Mouse (Mus musculus): ENCODE results near the gene Olfr1225. TPM values are rescaled to one million over a fixed set of nuclear protein-coding genes. Genes with fewer than 3 reads are reported as not detected.
"Not testable (repeated sequence)": the region's sequence is repeated elsewhere in the genome, so short reads cannot be mapped to it uniquely, and the experiment has no call there.

The Olfr1225 gene
- not detected for total RNA-seq (2021)

DNA sequence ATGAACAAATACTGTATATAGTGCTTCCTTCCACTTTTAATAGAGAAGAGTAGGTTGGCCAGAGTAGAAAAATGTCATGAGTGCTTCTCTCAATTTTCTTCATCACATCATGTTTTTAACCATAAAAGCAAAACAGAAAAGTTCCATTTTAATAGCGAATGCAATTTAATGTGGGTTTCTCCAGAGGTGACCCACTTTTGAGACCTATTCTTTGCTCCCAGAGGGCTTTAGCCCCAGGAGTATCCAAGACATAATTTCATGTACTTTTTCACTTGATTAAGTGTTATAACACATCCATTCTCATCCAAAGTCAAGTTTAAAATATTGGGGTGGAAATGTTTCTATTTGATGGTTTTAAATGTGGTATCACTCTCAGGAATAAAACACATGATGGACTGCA is at the start of gene Olfr1225:
Gene Olfr1225 (minus strand): TSS at position 101 of the 400 bp plus-strand sequence.
- intact Hi-C loops (cut with DNase I), result no loop called here
- DNase-seq, result no peak

DNA sequence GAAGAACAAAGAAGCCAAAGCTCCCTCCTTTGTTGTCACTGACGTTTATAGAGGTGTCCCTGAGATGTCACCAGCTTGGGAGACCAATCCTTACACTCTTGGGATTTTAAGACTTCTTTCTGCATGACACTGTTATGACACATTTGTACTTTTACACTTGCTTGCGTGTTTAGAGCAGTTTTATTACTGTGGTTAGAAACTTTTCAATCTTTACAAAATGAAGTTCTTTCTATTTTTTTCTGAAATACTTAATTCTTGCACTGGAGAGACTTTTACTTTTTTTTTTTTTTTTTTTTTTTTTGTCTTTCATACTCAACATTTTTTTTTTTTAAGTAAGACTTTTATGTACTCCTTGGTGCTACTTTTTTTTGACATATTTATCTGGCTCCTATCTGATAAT is 25.5 kb upstream of the Olfr1225 start, which contains the start of gene Olfr1226:
Gene Olfr1226 (minus strand): TSS at position 101 of the 400 bp plus-strand sequence.
- DNase-seq, result no peak
- intact Hi-C loops (cut with DNase I), result no loop called here

DNA sequence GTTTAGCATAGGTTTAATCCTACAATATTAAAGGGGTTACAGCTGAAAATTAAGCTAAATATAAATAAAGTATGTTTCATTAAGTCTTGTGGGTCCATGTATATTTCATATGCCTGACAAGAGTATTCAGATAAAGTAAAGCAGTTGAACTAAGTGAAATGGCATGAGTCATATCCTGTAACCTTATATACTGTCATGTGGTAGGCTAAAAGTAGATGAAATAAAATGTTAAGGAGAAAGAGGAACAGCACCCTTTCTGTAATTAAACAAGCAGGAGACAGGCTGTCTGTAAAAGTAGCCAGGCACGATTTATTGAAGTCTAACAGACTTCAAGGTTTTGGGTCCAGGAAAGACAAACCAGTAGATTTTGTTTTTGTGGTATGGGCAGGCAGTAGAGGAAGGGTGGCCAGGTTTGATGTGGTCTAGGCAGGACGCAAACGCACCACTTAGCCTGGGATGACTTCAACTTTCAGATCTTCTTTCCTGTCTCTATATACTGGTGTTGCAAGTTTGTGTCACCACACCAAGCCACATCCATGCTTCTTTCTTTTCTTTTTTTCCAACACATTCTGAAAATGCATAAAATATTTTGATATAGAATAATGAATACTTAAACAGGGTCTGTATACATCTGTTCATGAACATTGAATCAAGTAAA is 22.0 kb upstream of the Olfr1225 start:
- intact Hi-C loops (cut with DNase I), result no loop called here
- no peak for DNase-seq

DNA sequence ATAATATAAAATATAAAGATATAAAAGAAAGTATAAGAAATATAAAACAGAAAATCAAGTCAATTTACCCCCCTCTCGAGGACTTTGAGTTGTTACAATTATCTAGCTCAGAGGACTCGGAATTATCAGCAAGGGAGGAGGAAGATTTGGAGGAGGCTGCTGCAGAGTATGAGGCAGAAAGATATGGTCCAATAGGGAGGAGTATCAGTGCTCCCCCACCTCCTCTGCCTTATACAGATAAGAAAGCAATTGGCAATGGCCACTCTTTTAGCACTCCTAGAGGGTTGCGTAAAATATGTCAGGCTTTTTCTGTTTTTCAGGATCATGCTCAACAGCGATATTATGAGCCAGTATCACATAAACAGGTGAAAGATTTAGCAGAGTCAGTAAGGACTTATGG is 9.8 kb downstream of the Olfr1225 start:
- DNase-seq; intact Hi-C loops (cut with DNase I): not testable (repeated sequence)

DNA sequence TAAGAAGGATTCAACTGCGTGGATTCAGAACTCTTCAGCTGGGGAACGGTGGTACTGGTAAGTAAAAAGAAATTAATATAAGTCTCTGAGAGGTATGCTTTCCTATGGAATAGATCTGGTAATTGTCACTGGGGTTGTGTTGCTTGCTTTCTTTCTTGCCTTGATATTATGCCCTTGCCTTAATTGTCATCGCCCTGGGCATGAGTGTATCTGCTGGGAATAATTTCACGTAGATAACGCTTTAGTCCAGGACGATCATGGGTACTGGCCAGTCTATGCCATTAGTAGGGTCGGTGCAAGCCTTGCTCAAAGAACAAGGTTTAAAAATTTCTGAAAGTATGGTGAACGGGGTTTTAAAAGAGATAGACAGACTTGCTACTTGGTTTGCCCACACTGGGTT is 10.5 kb downstream of the Olfr1225 start, which contains the start of gene Olfr1224-ps1:
Gene Olfr1224-ps1 (minus strand): TSS at position 101 of the 400 bp plus-strand sequence.
- intact Hi-C loops (cut with DNase I); DNase-seq: not testable (repeated sequence)

DNA sequence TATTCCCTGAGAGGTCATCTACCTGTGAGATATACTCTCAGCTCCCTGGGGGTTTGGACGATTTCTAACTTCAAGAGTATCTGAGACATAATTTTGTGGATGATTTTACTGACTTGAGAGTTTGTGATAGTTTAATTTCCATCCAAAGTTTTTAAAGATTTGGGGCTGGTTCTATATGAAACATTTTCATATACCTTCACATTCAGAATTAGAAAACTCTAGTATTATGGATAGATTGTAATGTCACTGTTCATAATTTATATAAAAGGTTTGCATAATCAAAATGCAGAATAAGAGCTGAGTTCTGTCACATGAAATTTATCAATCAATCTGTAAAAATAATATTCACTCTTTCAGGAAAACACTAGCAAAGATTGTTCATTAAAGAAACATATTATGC is 23.0 kb downstream of the Olfr1225 start, which contains the start of gene Olfr1223:
Gene Olfr1223 (minus strand): TSS at position 101 of the 400 bp plus-strand sequence.
- intact Hi-C loops (cut with DNase I), result no loop called here
- no peak for DNase-seq

DNA sequence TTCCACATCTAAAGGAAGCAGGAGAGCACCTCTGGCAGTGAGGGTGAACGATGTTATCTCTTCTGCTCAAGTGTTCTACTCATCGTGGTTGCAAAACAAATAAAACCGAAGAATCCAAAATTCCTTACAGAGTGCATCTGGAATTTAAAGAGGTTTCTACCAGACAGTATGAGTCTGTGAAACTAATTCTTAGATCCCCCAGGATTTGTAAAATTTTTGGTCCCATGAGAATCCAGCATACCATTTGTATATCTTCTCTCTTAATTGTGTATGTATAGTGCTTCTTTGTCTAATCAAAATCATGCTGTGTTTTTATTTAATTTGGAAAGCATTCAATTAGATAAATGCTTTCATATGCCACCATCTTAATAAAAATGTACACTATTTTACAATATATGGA is 41.5 kb downstream of the Olfr1225 start, which contains the start of gene Olfr1222:
Gene Olfr1222 (minus strand): TSS at position 101 of the 400 bp plus-strand sequence.
- intact Hi-C loops (cut with DNase I), result no loop called here

More for the DNA sequence above, 41.5 kb downstream of the Olfr1225 start, which contains the start of gene Olfr1222:
- DNase-seq, result no peak

Other genes starting within 250 kb of the Olfr1225 start
- not detected for gene Olfr1211, start 236.6 kb downstream of the Olfr1225 start, total RNA-seq (2021)
- not detected for gene Olfr1212, start 220.7 kb downstream of the Olfr1225 start, total RNA-seq (2021)
- not detected for gene Gm13762, start 194.4 kb downstream of the Olfr1225 start, total RNA-seq (2021)
- gene Olfr1214, start 182.0 kb downstream of the Olfr1225 start, total RNA-seq (2021), result not detected
- not detected for gene Olfr1215, start 167.7 kb downstream of the Olfr1225 start, total RNA-seq (2021)
- not detected for gene Olfr1216, start 156.3 kb downstream of the Olfr1225 start, total RNA-seq (2021)
- not detected for gene Olfr1217, start 142.6 kb downstream of the Olfr1225 start, total RNA-seq (2021)
- gene Olfr1218, start 113.5 kb downstream of the Olfr1225 start, total RNA-seq (2021), result not detected
- gene Olfr1219, start 91.2 kb downstream of the Olfr1225 start, total RNA-seq (2021), result not detected
- not detected for gene Olfr1220, start 67.8 kb downstream of the Olfr1225 start, total RNA-seq (2021)
- not detected for gene Olfr1221, start 57.4 kb downstream of the Olfr1225 start, total RNA-seq (2021)
- gene Olfr1222, start 41.6 kb downstream of the Olfr1225 start, total RNA-seq (2021), result not detected
- not detected for gene Olfr1223, start 23.1 kb downstream of the Olfr1225 start, total RNA-seq (2021)
- gene Olfr1224-ps1, start 10.6 kb downstream of the Olfr1225 start, total RNA-seq (2021), result not detected
- gene Olfr1226, start 25.4 kb upstream of the Olfr1225 start, total RNA-seq (2021), result not detected
- not detected for gene Olfr1228, start 79.4 kb upstream of the Olfr1225 start, total RNA-seq (2021)
- gene Olfr1229, start 113.3 kb upstream of the Olfr1225 start, total RNA-seq (2021), result not detected
- not detected for gene Olfr1230, start 122.6 kb upstream of the Olfr1225 start, total RNA-seq (2021)
- gene Olfr1231, start 132.4 kb upstream of the Olfr1225 start, total RNA-seq (2021), result not detected
- gene Olfr1232, start 155.0 kb upstream of the Olfr1225 start, total RNA-seq (2021), result not detected
- not detected for gene Olfr1233, start 167.7 kb upstream of the Olfr1225 start, total RNA-seq (2021)
- not detected for gene Olfr1234, start 190.2 kb upstream of the Olfr1225 start, total RNA-seq (2021)
- gene Olfr1238, start 235.0 kb upstream of the Olfr1225 start, total RNA-seq (2021), result not detected
- not detected for gene Olfr1239, start 245.7 kb upstream of the Olfr1225 start, total RNA-seq (2021)

All from heart, postnatal 10 days (tissue).